Mouse (Mus musculus): ENCODE measurements around the gene Klhdc7b. TPM values are rescaled to one million over a fixed set of nuclear protein-coding genes. Genes with fewer than 3 reads are reported as not detected.

Gene Klhdc7b
- polyA plus RNA-seq, 1 experiment from 2014 or later, result not detected

DNA sequence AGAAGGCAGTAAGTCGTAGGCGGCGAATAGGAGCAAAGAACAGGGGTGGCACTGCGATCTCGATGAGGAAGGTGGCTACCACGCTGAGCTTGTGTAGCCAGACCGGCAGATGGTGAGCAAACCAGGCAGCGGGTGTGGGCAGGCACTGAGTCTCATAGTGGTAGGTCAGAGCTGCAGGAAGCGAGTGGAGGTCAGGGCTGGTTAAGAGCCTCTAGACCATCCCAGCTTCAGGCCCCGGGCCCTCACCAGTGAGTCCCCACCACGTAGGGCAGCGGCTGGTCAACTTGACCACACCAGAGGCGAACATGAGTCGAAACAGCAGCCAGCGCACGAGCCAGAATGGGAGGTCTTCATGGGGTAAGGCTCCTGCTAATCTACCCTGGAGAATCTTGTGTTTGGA, 30.9 kb upstream of the Klhdc7b start:
- Histone ChIP-seq H3K4me3 (replicated peaks; ENCODE audit: low read length) (no peak overlapping the region), H3K4me2 (ENCODE audit: low read length) (no peak overlapping the region), H3K27ac (ENCODE audit: low read length) (no peak overlapping the region), H3K27me3 (replicated peaks; ENCODE audit: control insufficient read depth, insufficient read depth, low read length) (no peaks in the 10 kb centered on the region), H3K4me1 (replicated peaks; ENCODE audit: control insufficient read depth, insufficient read depth, low read length) (peaks cover 26% of the 10 kb centered on the region), H3K36me3 (ENCODE audit: control insufficient read depth, insufficient read depth) (peaks cover 12% of the 10 kb centered on the region), H3K9me3 (ENCODE audit: control insufficient read depth, low read length) (no peaks in the 10 kb centered on the region), H3K9ac (replicated peaks; ENCODE audit: low read depth, low read length) (no peak overlapping the region)
- ATAC-seq, result no peak
- 95% methylated on average over 16 of the region's 16 CpGs for WGBS

GRCm38 (mm10) chr15:89354455-89354854, 30.3 kb upstream of the Klhdc7b start:
- peak overlapping the region; percentile 90 for H3K4me3 ChIP-seq (replicated peaks; ENCODE audit: low read length)
- H3K9me3 ChIP-seq (ENCODE audit: control insufficient read depth, low read length), result no peaks in the 10 kb centered on the region
- ATAC-seq, result no peak
- H3K4me2 ChIP-seq (ENCODE audit: low read length), result peak overlapping the region; percentile 83
- WGBS, result 86% methylated on average over 7 of the region's 7 CpGs
- no peaks in the 10 kb centered on the region for H3K27me3 ChIP-seq (replicated peaks; ENCODE audit: control insufficient read depth, insufficient read depth, low read length)
- H3K36me3 ChIP-seq (ENCODE audit: control insufficient read depth, insufficient read depth), result peaks cover 12% of the 10 kb centered on the region
- H3K4me1 ChIP-seq (replicated peaks; ENCODE audit: control insufficient read depth, insufficient read depth, low read length), result peaks cover 26% of the 10 kb centered on the region
- H3K27ac ChIP-seq (ENCODE audit: low read length), result no peak overlapping the region
- peak overlapping the region; percentile 79 for H3K9ac ChIP-seq (replicated peaks; ENCODE audit: low read depth, low read length)

DNA sequence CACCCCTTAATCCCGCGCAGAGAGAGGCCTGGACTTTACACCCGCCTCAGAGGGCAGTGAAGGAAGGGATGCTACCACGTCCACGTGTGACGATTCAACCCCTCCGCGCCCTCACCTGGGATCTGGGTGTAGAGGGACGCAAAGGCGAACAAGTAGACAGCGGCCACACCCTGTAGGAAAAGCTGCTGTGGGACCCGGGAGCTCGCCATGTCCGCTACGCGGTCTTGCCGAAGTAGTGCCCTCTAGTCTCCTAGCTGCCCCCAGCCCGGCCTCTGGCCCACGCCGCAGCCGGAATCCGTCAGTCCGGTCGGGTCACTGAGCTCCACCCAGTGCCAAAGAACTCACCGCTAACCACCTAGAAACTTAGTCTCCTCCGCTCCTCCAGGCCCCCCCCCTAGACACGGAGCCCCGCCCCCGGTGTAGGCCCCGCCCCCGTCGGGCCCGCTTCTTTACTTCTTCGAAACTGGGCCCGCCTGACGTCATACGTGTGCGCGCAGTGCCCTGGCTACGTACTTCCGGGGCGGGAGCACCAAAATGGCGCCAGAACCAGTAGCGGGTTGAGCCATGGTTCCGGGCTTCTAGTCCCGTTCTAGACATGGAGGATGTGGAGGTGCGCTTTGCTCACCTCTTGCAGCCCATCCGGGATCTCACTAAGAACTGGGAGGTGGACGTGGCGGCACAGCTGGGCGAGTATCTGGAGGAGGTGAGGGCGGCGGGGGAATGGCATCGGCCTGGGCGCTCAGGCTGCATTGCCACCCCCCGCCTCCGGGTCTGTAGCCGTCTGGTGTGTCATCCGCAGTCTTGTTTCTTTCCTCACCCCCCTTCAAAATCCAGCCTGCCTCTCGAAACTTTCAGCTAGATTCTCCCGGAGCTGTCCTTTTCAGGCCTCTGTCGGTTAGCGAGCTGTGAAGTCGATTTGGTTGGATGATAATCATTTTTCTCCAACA, 29.2 kb upstream of the Klhdc7b start, which contains the start of the genes Lmf2 and Ncaph2:
Gene Lmf2, minus strand, starts transcription at position 419 of the 947 bp plus-strand sequence.
Gene Ncaph2, plus strand, starts transcription at position 479 of the 947 bp plus-strand sequence.
- ATAC-seq, result peak; percentile 94
- Histone ChIP-seq H3K36me3 (ENCODE audit: control insufficient read depth, insufficient read depth) (peaks cover 13% of the 10 kb centered on the region), H3K27ac (ENCODE audit: low read length) (peak within 1 kb of the TSS; percentile 81), H3K4me3 (replicated peaks; ENCODE audit: low read length) (peak within 1 kb of the TSS; percentile 90), H3K9ac (replicated peaks; ENCODE audit: low read depth, low read length) (peak within 1 kb of the TSS; percentile 79), H3K4me1 (replicated peaks; ENCODE audit: control insufficient read depth, insufficient read depth, low read length) (peaks cover 26% of the 10 kb centered on the region), H3K4me2 (ENCODE audit: low read length) (peak within 1 kb of the TSS; percentile 94), H3K27me3 (replicated peaks; ENCODE audit: control insufficient read depth, insufficient read depth, low read length) (no peaks in the 10 kb centered on the region), H3K9me3 (ENCODE audit: control insufficient read depth, low read length) (no peaks in the 10 kb centered on the region)
- WGBS, result under 1% methylated on average over 63 of the region's 64 CpGs

- peaks cover 14% of the 10 kb centered on the region for H3K36me3 ChIP-seq (ENCODE audit: control insufficient read depth, insufficient read depth)
- H3K4me3 ChIP-seq (replicated peaks; ENCODE audit: low read length), result peak overlapping the region; percentile 90
- H3K27ac ChIP-seq (ENCODE audit: low read length), result peak overlapping the region; percentile 81
- H3K4me1 ChIP-seq (replicated peaks; ENCODE audit: control insufficient read depth, insufficient read depth, low read length), result peaks cover 26% of the 10 kb centered on the region
- H3K4me2 ChIP-seq (ENCODE audit: low read length), result peak overlapping the region; percentile 94
- peak; percentile 66 for ATAC-seq
- H3K27me3 ChIP-seq (replicated peaks; ENCODE audit: control insufficient read depth, insufficient read depth, low read length), result no peaks in the 10 kb centered on the region
- WGBS, result under 1% methylated on average over 15 of the region's 15 CpGs
- H3K9ac ChIP-seq (replicated peaks; ENCODE audit: low read depth, low read length), result peak overlapping the region; percentile 79
- H3K9me3 ChIP-seq (ENCODE audit: control insufficient read depth, low read length), result no peaks in the 10 kb centered on the region
Observed at GRCm38 (mm10) chr15:89356372-89356771, 28.3 kb upstream of the Klhdc7b start.

- Histone ChIP-seq H3K4me2 (ENCODE audit: low read length) (no peak overlapping the region), H3K36me3 (ENCODE audit: control insufficient read depth, insufficient read depth) (peaks cover 18% of the 10 kb centered on the region)
- ATAC-seq, result no peak
Observed at GRCm38 (mm10) chr15:89358784-89359183, 25.9 kb upstream of the Klhdc7b start.

DNA sequence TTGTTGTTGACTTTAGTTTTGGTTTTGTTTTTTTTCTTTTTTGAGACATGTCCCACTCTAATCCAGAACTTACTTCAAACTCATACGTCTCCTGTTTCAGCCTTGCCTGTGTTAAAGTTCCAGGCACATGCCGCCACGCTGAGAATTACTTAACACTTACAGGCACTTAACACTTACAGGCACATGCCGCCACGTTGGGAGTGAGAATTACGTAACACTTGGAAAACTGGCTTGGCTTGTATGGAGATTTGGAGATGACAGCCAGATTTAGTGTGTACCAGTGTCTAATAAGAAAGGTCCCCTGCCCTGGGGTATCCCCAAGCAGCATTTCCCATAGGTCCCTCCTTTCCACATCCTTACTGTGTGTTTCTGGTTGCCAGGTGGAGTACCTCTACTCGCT, 21.7 kb upstream of the Klhdc7b start:
- Histone ChIP-seq H3K36me3 (ENCODE audit: control insufficient read depth, insufficient read depth) (peaks cover 47% of the 10 kb centered on the region), H3K27ac (ENCODE audit: low read length) (no peak overlapping the region)

More at GRCm38 (mm10) chr15:89358784-89359183, 25.9 kb upstream of the Klhdc7b start:
- 84% methylated on average over 3 of the region's 3 CpGs for WGBS
- Histone ChIP-seq H3K4me3 (replicated peaks; ENCODE audit: low read length) (no peak overlapping the region), H3K27me3 (replicated peaks; ENCODE audit: control insufficient read depth, insufficient read depth, low read length) (no peaks in the 10 kb centered on the region), H3K9ac (replicated peaks; ENCODE audit: low read depth, low read length) (no peak overlapping the region), H3K9me3 (ENCODE audit: control insufficient read depth, low read length) (no peaks in the 10 kb centered on the region), H3K27ac (ENCODE audit: low read length) (no peak overlapping the region), H3K4me1 (replicated peaks; ENCODE audit: control insufficient read depth, insufficient read depth, low read length) (peaks cover 26% of the 10 kb centered on the region)

DNA sequence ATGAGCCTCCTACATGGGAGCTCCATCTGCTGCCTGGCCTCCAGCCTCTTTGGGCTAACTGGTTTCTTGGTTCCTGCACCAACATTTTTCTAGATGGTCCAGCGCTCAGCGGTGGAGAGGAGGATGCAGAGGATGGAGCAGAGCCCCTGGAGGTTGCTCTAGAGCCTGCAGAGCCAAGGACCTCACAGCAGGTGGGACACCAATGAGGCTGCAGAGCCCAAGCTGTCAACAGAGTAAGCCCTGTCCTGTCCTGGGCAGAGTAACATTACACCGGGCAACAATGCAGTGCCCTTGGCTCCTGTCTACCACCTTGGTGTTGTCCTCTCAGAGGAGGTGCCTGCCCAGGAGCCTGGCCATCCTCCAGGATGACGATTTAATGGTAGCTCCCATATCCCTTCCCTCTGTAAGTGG, 19.6 kb upstream of the Klhdc7b start:
- no peaks in the 10 kb centered on the region for H3K27me3 ChIP-seq (replicated peaks; ENCODE audit: control insufficient read depth, insufficient read depth, low read length)
- no peak overlapping the region for H3K4me3 ChIP-seq (replicated peaks; ENCODE audit: low read length)
- peaks cover 58% of the 10 kb centered on the region for H3K36me3 ChIP-seq (ENCODE audit: control insufficient read depth, insufficient read depth)
- no peak overlapping the region for H3K27ac ChIP-seq (ENCODE audit: low read length)
- no peak overlapping the region for H3K9ac ChIP-seq (replicated peaks; ENCODE audit: low read depth, low read length)
- H3K4me1 ChIP-seq (replicated peaks; ENCODE audit: control insufficient read depth, insufficient read depth, low read length), result no peaks in the 10 kb centered on the region
- ATAC-seq, result no peak
- no peaks in the 10 kb centered on the region for H3K9me3 ChIP-seq (ENCODE audit: control insufficient read depth, low read length)
- H3K4me2 ChIP-seq (ENCODE audit: low read length), result no peak overlapping the region
- 90% methylated on average over 4 of the region's 4 CpGs for WGBS

More for the DNA sequence above, 21.7 kb upstream of the Klhdc7b start:
- ATAC-seq, result no peak
- Histone ChIP-seq H3K9ac (replicated peaks; ENCODE audit: low read depth, low read length) (no peak overlapping the region), H3K4me2 (ENCODE audit: low read length) (no peak overlapping the region), H3K4me1 (replicated peaks; ENCODE audit: control insufficient read depth, insufficient read depth, low read length) (no peaks in the 10 kb centered on the region), H3K9me3 (ENCODE audit: control insufficient read depth, low read length) (no peaks in the 10 kb centered on the region), H3K4me3 (replicated peaks; ENCODE audit: low read length) (no peak overlapping the region), H3K27me3 (replicated peaks; ENCODE audit: control insufficient read depth, insufficient read depth, low read length) (no peaks in the 10 kb centered on the region)
- 89% methylated on average over 7 of the region's 7 CpGs for WGBS

DNA sequence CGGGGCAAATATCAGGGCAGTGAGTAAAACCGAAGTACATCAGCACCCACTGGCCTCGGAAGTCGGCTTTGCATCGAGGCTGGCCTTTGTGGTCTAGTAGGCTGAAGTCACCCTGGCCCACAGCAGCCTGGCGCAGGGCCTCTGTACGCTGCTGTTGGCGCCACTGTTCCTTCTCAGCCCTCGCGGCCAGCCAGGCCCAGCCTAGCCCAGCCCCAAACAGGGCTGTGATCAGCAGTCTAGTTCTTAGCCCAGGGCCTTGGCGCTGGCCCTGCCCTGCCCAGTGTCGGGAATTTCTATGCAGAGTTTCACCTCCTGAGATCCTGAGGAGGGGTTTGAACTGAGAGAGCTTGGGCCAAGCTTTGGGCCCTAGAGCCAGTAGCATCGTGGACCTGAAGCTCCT, 12.6 kb upstream of the Klhdc7b start:
- Histone ChIP-seq H3K9ac (replicated peaks; ENCODE audit: low read depth, low read length) (no peak overlapping the region), H3K4me1 (replicated peaks; ENCODE audit: control insufficient read depth, insufficient read depth, low read length) (peaks cover 14% of the 10 kb centered on the region), H3K36me3 (ENCODE audit: control insufficient read depth, insufficient read depth) (peaks cover 36% of the 10 kb centered on the region), H3K27me3 (replicated peaks; ENCODE audit: control insufficient read depth, insufficient read depth, low read length) (peaks cover 10% of the 10 kb centered on the region), H3K4me3 (replicated peaks; ENCODE audit: low read length) (no peak overlapping the region), H3K27ac (ENCODE audit: low read length) (no peak overlapping the region), H3K9me3 (ENCODE audit: control insufficient read depth, low read length) (no peaks in the 10 kb centered on the region), H3K4me2 (ENCODE audit: low read length) (no peak overlapping the region)
- ATAC-seq, result no peak
- WGBS, result 89% methylated on average over 13 of the region's 13 CpGs

DNA sequence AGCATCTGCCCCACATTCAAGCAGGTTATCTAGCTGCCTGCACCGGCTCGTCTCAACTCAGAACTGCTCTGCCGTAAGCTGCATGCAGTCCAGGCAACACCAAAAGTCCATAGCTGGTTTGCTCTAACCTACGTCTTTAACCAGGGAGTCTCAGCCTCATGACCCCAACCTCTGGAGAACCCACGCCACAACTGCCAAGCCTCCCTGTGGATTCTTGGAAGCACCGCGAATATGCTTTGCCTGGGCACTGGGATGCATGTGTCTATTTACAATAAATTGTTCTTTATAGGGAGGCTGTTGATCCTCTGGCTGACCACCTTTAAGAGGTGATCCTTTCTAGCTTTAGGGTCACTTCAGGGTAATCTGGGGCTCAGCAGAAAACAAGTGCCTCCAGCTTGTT, 12.2 kb upstream of the Klhdc7b start:
- 83% methylated on average over 7 of the region's 7 CpGs for WGBS

More for the DNA sequence above, 12.2 kb upstream of the Klhdc7b start:
- H3K9ac ChIP-seq (replicated peaks; ENCODE audit: low read depth, low read length), result no peak overlapping the region
- peak overlapping the region; percentile 89 for H3K4me3 ChIP-seq (replicated peaks; ENCODE audit: low read length)
- H3K4me1 ChIP-seq (replicated peaks; ENCODE audit: control insufficient read depth, insufficient read depth, low read length), result peaks cover 14% of the 10 kb centered on the region
- H3K27me3 ChIP-seq (replicated peaks; ENCODE audit: control insufficient read depth, insufficient read depth, low read length), result peaks cover 15% of the 10 kb centered on the region
- H3K27ac ChIP-seq (ENCODE audit: low read length), result no peak overlapping the region
- peaks cover 36% of the 10 kb centered on the region for H3K36me3 ChIP-seq (ENCODE audit: control insufficient read depth, insufficient read depth)
- peak overlapping the region; percentile 75 for H3K4me2 ChIP-seq (ENCODE audit: low read length)
- no peaks in the 10 kb centered on the region for H3K9me3 ChIP-seq (ENCODE audit: control insufficient read depth, low read length)
- ATAC-seq, result no peak

Data from forebrain, embryonic 16.5 days (tissue).